Mouse (Mus musculus) lung, embryonic 14.5 days (tissue): ENCODE measurements at regions not wholly inside any gene's neighbourhood (a gene's known extent, or its start where the extent isn't known, plus 50 kb on each side); places are given as distances from the start of the nearest gene placed in this dataset.
A peak's percentile ranks its signal among the peaks of the same experiment; 100 is the strongest.

Source experiments
- ATAC-seq: fragments of 200-750 bp; cut with Nextera tagmentation; 2 replicates; pipeline ENCODE4 v1.8.0; 2017; ENCODE audit warnings: mild to moderate bottlenecking, moderate TSS enrichment, moderate library complexity; ENCODE audit not compliant: insufficient read depth
- DNase-seq: peaks from one replicate; pipeline ENCODE4 v3.0.0-alpha.2; 2015
- H3K27ac ChIP-seq: fragments of 300-500 bp; sonication (generic); 2 replicates; pipeline ENCODE4 v1.5.1; 2014; ENCODE audit warnings: low read depth, mild to moderate bottlenecking, moderate library complexity
- H3K27me3 ChIP-seq: fragments of 300-500 bp; sonication (generic); 2 replicates; pipeline ENCODE4 v1.6.1; 2014; ENCODE audit warnings: low read length, control low read depth; ENCODE audit not compliant: insufficient read depth
- H3K36me3 ChIP-seq: fragments of 300-500 bp; sonication (generic); 2 replicates; pipeline ENCODE4 v1.6.1; 2014; ENCODE audit warnings: control low read depth; ENCODE audit not compliant: insufficient read depth
- H3K4me1 ChIP-seq: fragments of 300-500 bp; sonication (generic); 2 replicates; pipeline ENCODE4 v1.6.1; 2014; ENCODE audit warnings: antibody characterized with exemption, control low read depth; ENCODE audit not compliant: insufficient read depth
- H3K4me2 ChIP-seq: fragments of 300-500 bp; sonication (generic); 2 replicates; pipeline ENCODE4 v1.6.1; 2014; ENCODE audit warnings: mild to moderate bottlenecking
- H3K4me3 ChIP-seq: fragments of 300-500 bp; sonication (generic); 2 replicates; pipeline ENCODE4 v1.5.1; 2014; ENCODE audit warnings: low read depth, low read length
- H3K9ac ChIP-seq: fragments of 300-500 bp; sonication (generic); 2 replicates; pipeline ENCODE4 v1.6.1; 2014
- H3K9me3 ChIP-seq: fragments of 300-500 bp; sonication (generic); 2 replicates; pipeline ENCODE4 v1.6.1; 2016; ENCODE audit warnings: low read depth, low read length, control low read depth
- CTCF ChIP-seq: IDR thresholded peaks from 2 replicates; pipeline ENCODE4 v1.5.1; 2016; ENCODE audit warnings: antibody characterized with exemption, low read depth
- WGBS: fragments of 180-500 bp; shearing (Covaris S2); extraction: QIAGEN DNeasy Blood & Tissue Kit; methylation state at CpG from one replicate; pipeline ENCODE4 v1.1.7; 2014; 5-methylcytosine and 5-hydroxymethylcytosine counted together

- Histone ChIP-seq H3K27ac (no peak overlapping the region), H3K9me3 (no peaks in the 10 kb centered on the region), H3K4me2 (no peak overlapping the region), H3K27me3 (no peaks in the 10 kb centered on the region), H3K4me3 (no peak overlapping the region), H3K4me1 (peaks cover 15% of the 10 kb centered on the region), H3K36me3 (no peaks in the 10 kb centered on the region), H3K9ac (no peak overlapping the region)
- TF ChIP-seq CTCF, result no peak
- 21% methylated on average over 2 of the region's 2 CpGs for whole genome bisulfite sequencing
- no peak for ATAC-seq
- DNase-seq, result no peak
Observed at GRCm38 (mm10) chr9:23045486-23045885, 177.4 kb upstream of the Bmper start.

DNA sequence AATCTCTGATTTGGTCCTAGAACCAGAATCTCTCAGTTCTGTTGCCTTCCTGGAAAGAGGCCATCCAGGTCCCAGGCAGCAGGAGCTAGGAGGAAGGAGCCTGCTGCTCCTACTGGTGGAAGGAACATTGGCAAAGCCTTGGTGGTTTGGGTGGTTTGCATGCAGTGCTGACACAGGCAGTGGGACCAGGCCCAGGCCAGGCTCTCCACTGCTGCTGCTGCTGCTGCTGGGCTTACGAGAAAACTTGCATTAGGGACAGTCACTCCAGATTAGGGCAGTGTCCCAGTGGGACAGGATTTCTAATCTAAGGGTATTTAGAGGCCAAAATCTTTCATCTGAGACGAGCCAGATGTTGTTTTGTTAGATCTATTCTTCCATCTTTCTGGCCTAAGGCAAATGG, 172.1 kb upstream of the Bmper start:
- no peak overlapping the region for H3K4me3 ChIP-seq
- no peak overlapping the region for H3K9ac ChIP-seq
- H3K27me3 ChIP-seq, result no peaks in the 10 kb centered on the region
- no peaks in the 10 kb centered on the region for H3K36me3 ChIP-seq
- 49% methylated on average over 2 of the region's 2 CpGs for WGBS
- no peaks in the 10 kb centered on the region for H3K4me1 ChIP-seq
- H3K9me3 ChIP-seq, result no peaks in the 10 kb centered on the region
- no peak for TF ChIP-seq CTCF
- H3K4me2 ChIP-seq, result no peak overlapping the region
- peak overlapping the region; percentile 5; the same call in 1 of the 2 replicates for H3K27ac ChIP-seq
- DNase-seq (no peak), ATAC-seq (no peak)

GRCm38 (mm10) chr9:23059526-23059925, 163.3 kb upstream of the Bmper start:
- no peaks in the 10 kb centered on the region for H3K36me3 ChIP-seq

DNA sequence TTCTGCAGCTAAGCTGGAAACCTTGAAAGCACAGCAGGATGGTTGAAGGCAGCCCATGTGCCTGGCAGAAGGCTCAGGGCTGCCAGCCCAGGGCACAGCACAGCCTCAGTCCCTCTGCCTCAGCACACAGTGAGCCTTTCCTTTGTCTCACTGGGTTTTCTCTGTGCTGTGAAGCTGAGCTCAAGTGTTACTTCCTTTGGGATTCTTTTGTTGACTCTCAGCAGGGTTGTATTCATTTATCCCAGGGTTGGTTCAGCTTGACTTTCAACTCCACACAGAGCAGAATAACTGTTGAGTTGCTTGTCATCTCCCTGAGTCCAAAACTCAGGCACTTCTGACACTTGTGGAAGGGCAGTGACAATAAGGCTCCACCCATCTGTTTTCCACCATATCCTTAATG, 162.3 kb upstream of the Bmper start:
- H3K4me2 ChIP-seq, result no peak overlapping the region
- H3K9me3 ChIP-seq, result no peaks in the 10 kb centered on the region
- no peak for DNase-seq
- no peak overlapping the region for H3K4me3 ChIP-seq
- peak overlapping the region; percentile 89 for H3K27ac ChIP-seq
- no peak overlapping the region for H3K9ac ChIP-seq
- TF ChIP-seq CTCF, result no peak
- H3K27me3 ChIP-seq, result no peaks in the 10 kb centered on the region
- H3K4me1 ChIP-seq, result peaks cover 20% of the 10 kb centered on the region
- H3K36me3 ChIP-seq, result no peaks in the 10 kb centered on the region
- ATAC-seq, result 0 out of 2 replicates have a peak, but pooled peaks have one; percentile 25

More at GRCm38 (mm10) chr9:23059526-23059925, 163.3 kb upstream of the Bmper start:
- no peak for TF ChIP-seq CTCF
- Histone ChIP-seq H3K27ac (no peak overlapping the region), H3K4me2 (no peak overlapping the region), H3K27me3 (no peaks in the 10 kb centered on the region), H3K9me3 (no peaks in the 10 kb centered on the region), H3K9ac (no peak overlapping the region), H3K4me1 (peaks cover 20% of the 10 kb centered on the region), H3K4me3 (no peak overlapping the region)
- ATAC-seq (no peak), DNase-seq (no peak)
- 68% methylated on average over 4 of the region's 4 CpGs for WGBS

DNA sequence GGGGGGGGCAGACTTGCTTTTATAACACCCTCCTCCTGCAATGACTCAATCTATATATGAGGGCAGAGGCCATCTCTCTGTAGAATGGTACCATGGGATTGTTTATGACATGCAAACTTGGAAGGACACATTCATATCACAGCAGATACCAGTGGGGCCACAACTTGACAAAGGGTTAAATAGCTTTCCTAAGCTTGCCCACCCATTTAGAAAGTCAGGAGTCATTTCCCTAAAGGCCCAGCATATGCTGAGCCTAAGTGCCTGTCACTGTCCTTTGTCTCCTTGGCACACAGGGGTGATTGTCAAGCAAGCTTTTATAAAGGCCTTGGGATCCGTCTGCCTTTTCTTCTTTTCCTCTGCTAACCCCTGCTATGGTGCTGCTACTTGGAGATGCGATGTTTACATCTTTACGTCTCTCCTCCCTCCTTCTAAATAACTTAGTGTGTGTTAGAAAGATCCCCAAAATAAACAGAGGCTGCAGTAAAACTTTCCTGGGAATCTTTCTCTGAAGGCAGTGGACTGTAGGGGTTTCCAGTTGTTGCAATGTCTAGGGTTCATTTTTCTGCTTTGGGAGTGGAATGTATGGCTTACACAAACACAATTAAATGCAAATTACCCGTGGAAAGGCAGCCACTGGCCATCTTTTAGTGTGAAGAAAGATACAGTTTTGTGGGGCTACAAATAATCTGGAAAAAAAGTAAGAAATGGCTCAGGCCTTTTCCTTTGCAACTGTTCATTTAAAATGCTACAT, 161.5 kb upstream of the Bmper start:
- Histone ChIP-seq H3K27ac (peak overlapping the region; percentile 89), H3K36me3 (no peaks in the 10 kb centered on the region), H3K4me3 (no peak overlapping the region), H3K9me3 (no peaks in the 10 kb centered on the region), H3K4me1 (peaks cover 20% of the 10 kb centered on the region), H3K27me3 (no peaks in the 10 kb centered on the region), H3K9ac (no peak overlapping the region), H3K4me2 (no peak overlapping the region)
- TF ChIP-seq CTCF, result no peak
- ATAC-seq (peak; percentile 68), DNase-seq (peak; percentile 73)
- WGBS, result 29% methylated on average over 4 of the region's 4 CpGs

GRCm38 (mm10) chr9:23062057-23062655, 160.7 kb upstream of the Bmper start:
- DNase-seq, result no peak
- WGBS, result 49% methylated on average over 8 of the region's 8 CpGs

DNA sequence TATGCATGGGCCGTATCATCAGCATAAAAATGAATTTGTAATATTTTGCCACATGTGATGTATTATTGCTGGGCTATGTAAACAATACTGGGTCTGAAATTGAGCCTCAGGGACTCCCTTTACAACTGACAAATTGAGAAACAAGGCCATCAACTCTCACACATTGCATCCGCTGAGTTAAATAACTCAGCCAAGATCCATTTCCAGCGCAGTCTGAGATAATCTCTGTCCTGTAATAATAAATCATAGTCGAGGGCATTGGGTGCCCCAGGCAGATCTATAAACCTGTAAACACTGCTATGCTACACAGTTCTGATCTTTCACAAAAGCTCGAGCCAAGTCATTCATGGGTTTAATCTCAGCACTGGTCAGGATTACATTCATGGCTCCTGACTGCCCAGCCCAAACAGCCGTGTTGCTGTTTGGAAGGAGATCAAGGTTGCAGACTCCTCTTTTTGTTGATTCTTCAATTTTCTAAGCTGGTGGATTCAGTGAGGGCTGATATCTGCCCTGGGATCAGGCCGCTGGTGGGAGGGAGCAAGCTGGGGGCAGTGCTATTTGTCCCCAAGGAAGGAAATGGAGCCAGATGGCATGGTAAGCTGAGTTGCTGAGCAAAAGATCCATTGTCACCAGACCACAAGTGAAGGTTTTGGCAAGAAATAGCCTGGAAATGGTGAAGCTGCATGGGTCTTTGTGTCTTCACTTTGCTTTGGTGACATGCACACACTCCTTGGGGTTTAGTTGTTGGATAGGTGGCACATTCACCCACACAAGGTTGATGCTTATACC, 160.0 kb upstream of the Bmper start:
- DNase-seq (peak; percentile 29), ATAC-seq (0 out of 2 replicates have a peak, but pooled peaks have one; percentile 16)
- WGBS, result 35% methylated on average over 7 of the region's 7 CpGs
- no peak for TF ChIP-seq CTCF
- H3K9ac ChIP-seq, result no peak overlapping the region
- H3K36me3 ChIP-seq, result no peaks in the 10 kb centered on the region
- H3K4me3 ChIP-seq, result no peak overlapping the region
- no peak overlapping the region for H3K4me2 ChIP-seq
- no peaks in the 10 kb centered on the region for H3K9me3 ChIP-seq
- peak overlapping the region; percentile 89 for H3K27ac ChIP-seq
- H3K4me1 ChIP-seq, result peaks cover 20% of the 10 kb centered on the region
- no peaks in the 10 kb centered on the region for H3K27me3 ChIP-seq

More at GRCm38 (mm10) chr9:23062057-23062655, 160.7 kb upstream of the Bmper start:
- Histone ChIP-seq H3K27me3 (no peaks in the 10 kb centered on the region), H3K9me3 (no peaks in the 10 kb centered on the region), H3K4me2 (no peak overlapping the region), H3K36me3 (no peaks in the 10 kb centered on the region), H3K4me1 (peaks cover 20% of the 10 kb centered on the region), H3K4me3 (no peak overlapping the region), H3K27ac (peak overlapping the region; percentile 89), H3K9ac (no peak overlapping the region)
- TF ChIP-seq CTCF, result no peak
- no peak for ATAC-seq
